Mouse (Mus musculus) mouse trophoblast stem cell (cell line): ENCODE data around the gene Kcnip2.
"Not testable (repeated sequence)": the region's sequence is repeated elsewhere in the genome, so short reads cannot be mapped to it uniquely, and the experiment has no call there.

ENCODE experiments used
- in situ Hi-C, 2 experiments: fragments of 300-500 bp; cut with MseI, MboI; formaldehyde crosslinking; loops; 2 replicates in 1 of 2; 3 replicates in 1 of 2; pipeline ENCODE4 v1.15.1; 2025

Gene Kcnip2

GRCm38 (mm10) chr19:45812673-45813252 is 3.1 kb downstream of the Kcnip2 start:
- in situ Hi-C loops = loop anchor here in 1 of 2 experiments (10.0 kb wide), 1 partner anchor 202 kb away; no protein-coding TSS in a partner anchor

DNA sequence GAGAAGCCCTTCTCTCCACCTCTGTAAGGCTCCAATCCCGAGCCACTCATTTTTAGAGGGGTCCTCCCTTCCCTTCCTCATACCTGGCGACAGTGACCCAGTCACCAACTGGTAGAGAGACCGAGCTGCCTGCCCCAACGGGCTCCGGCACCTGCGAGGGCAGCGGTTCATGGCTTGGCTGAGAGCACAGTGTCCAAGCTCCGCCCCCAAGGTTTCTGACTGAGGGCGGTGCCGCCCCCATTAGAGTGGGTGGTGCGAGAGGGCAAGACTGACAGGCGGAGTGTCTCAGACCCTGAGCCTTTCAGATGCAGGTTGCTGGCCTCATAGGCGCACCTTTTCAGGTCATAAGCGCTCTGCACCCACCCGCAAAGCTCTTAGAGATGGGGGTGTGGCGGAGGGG is 3.7 kb downstream of the Kcnip2 start:
- in situ Hi-C loops = loop anchor here in 1 of 2 experiments (10.0 kb wide), 1 partner anchor 203 kb away; no protein-coding TSS in a partner anchor

- in situ Hi-C loops = loop anchor here in 1 of 2 experiments (10.0 kb wide), 1 partner anchor 204 kb away; no protein-coding TSS in a partner anchor
Observed at GRCm38 (mm10) chr19:45811028-45811674, 4.7 kb downstream of the Kcnip2 start.

- in situ Hi-C loops = no loop called here
Observed at GRCm38 (mm10) chr19:45807732-45808131, 8.1 kb downstream of the Kcnip2 start.

- in situ Hi-C loops = not testable (repeated sequence)
Observed at GRCm38 (mm10) chr19:45805817-45806216, 10.0 kb downstream of the Kcnip2 start.

DNA sequence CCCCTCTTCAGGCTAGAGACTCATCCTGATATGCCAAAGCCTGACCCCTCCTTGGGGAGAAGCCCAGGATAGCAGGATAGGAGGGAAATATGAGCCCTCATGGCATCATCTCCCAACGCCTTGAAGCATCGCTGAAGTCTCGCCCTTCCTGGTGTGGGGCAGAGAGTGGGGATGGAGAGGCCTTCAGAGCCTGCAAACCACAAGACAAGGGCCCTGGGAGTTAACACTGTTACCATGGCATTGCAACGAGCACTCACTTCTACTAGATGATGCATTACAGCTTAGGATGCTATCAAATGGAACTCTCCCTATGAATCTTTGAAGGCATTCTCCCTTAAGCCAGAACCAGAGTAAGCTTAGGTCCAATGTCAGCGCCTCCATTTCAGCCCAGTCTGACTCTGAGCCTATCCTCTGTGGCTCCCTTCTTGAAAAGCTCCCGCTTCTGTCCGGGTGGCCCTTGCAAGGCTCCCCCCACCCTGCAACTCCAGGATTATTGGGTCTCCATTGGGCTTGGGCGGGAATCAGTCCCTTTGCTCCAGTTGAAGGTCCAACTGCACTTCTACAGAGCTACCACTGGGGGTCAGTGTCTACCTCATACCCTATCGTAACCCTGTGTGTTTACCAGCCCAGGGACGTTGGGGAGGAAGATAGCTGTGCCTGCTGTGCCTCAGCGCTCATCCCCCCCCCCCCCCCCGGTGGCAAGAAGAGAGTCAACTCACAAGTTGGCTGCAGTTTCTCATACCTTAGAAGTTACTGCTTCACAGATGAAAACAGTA is 11.1 kb downstream of the Kcnip2 start:
- in situ Hi-C loops = no loop called here

GRCm38 (mm10) chr19:45803408-45803807 is 12.5 kb downstream of the Kcnip2 start:
- in situ Hi-C loops = no loop called here

GRCm38 (mm10) chr19:45802702-45803101 is 13.2 kb downstream of the Kcnip2 start:
- in situ Hi-C loops = no loop called here

- in situ Hi-C loops = no loop called here
Observed at GRCm38 (mm10) chr19:45796879-45797278, 19.0 kb downstream of the Kcnip2 start.

DNA sequence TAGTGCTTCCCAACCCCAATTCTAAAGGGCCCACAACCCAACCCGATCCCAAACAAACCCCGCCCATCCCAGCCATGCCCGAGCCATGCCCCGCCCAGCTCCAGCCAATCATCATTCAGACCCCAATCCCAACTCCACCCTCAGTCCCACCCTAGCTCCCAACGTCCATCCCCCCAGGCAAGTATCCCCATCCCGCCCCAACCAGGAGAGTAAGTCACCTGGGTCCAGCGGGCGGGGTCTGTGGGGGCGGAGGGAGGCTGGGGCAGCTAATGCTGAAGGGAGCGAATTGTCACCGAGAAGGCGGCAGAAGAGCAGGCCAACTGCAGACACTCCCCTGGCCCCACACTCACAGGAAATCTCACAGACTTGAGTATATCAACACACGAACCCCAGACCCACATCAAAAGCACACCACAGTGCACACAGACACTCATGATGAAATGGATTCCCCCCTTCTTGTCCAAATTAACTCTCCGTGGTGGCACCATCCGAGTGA is 19.8 kb downstream of the Kcnip2 start:
- in situ Hi-C loops = no loop called here

DNA sequence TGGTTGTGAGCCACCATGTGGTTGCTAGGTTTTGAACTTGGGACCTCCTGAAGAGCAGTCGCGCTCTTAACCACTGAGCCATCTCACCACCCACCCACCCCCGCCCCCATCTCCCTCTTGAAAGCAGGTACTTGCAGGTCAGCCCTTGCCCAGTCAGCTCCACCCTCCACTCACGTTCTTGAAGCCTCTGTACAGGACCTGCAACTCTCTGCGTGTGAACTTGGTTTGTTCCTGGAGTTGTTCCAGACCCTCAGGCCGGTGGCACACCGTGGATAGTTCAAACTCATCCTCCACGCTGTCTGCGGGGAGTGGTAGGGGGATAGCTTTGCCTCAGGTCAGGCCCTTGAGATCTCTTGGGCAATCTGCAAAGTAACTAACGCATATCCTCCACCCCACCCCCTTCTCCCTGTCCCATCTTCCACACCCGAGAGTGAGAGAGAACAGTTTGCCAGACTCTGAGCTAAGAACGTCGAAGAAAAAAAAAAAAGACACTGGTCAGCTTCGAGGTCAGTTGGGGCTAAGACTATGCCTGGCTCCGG is 20.4 kb downstream of the Kcnip2 start:
- in situ Hi-C loops = no loop called here

GRCm38 (mm10) chr19:45794718-45795117 is 21.1 kb downstream of the Kcnip2 start:
- in situ Hi-C loops = no loop called here

GRCm38 (mm10) chr19:45792404-45792803 is 23.5 kb downstream of the Kcnip2 start:
- in situ Hi-C loops = no loop called here

GRCm38 (mm10) chr19:45789888-45790874 is 25.7 kb downstream of the Kcnip2 start:
- in situ Hi-C loops = no loop called here

- in situ Hi-C loops = no loop called here
Observed at GRCm38 (mm10) chr19:45789365-45789764, 26.5 kb downstream of the Kcnip2 start.

DNA sequence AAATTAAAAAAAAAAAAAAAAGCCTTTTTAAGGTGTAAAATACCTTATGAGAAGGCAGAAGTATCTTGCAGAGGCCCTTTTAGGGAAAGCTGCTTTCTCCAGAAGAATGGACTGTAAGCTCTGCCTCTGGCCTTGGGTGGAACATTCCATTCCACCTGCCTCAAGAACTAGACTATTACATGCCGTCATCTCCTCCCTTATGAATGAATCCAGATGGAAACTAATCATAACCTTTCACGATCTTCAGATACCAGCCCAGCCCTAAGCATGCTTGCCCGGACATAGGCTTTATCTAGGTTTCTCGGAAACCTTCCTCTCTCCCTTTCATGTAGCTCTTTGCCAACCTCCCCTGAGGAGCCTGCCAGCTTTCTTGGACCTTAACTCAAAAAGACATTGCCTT is 27.5 kb downstream of the Kcnip2 start:
- in situ Hi-C loops = no loop called here

DNA sequence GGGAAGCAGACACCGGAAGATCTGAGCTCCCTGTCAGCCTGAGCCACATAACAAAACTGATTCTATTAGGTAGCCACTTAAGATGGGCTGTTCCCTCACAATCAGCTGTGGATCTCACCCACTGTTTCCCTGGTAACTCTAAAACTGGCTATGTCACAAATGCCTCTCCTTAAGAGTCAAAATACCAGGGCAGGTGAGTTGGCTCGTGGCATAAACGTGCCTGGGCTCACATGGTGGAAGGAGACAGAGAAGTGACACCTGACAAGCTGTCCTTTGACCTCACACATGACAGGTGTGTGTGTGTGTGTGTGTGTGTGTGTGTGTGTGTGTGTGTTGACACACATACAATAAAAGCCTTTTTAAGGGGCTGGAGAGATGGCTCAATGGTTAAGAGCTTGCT is 28.4 kb downstream of the Kcnip2 start:
- in situ Hi-C loops = no loop called here

- in situ Hi-C loops = no loop called here
Observed at GRCm38 (mm10) chr19:45785470-45785869, 30.4 kb downstream of the Kcnip2 start.

GRCm38 (mm10) chr19:45783933-45784576 is 31.8 kb downstream of the Kcnip2 start:
- in situ Hi-C loops = no loop called here

GRCm38 (mm10) chr19:45783181-45783932 is 32.5 kb downstream of the Kcnip2 start, which contains the start of gene Mgea5:
TSS of gene Mgea5 (minus strand) at chr19:45783837.
- in situ Hi-C loops = no loop called here
